Mouse (Mus musculus): Measurements from ENCODE around the gene Crtc3.

GRCm38 (mm10) chr7:80631993-80632392 lies 56.7 kb downstream of the Crtc3 start:
- TF ChIP-seq CTCF (IDR thresholded peaks at IDR 0.05; ENCODE audit: borderline replicate concordance, control insufficient read depth, extremely low read depth, insufficient read depth, low read length, poor library complexity) = no peak
- TF ChIP-seq POLR2A (IDR thresholded peaks at IDR 0.05; ENCODE audit: control insufficient read depth, extremely low read depth, insufficient read depth, low read length, poor library complexity) = no peak

All from thymus, adult 2 months (tissue).